Mouse (Mus musculus) ES-E14 (cell line): Measurements from ENCODE around the gene Mtfr1l.

Experiments
- CHD2 ChIP-seq: IDR thresholded peaks from 2 replicates; pipeline ENCODE4 v1.6.1; 2014; ENCODE audit warnings: mild to moderate bottlenecking, low read depth, low read length, inconsistent platforms
- HCFC1 ChIP-seq: IDR thresholded peaks from 2 replicates; pipeline ENCODE4 v1.6.1; 2012; ENCODE audit warnings: low read length, inconsistent platforms, borderline replicate concordance; ENCODE audit not compliant: insufficient read depth
- MAFK ChIP-seq: IDR thresholded peaks from 2 replicates; pipeline ENCODE4 v1.6.1; 2014; ENCODE audit warnings: mild to moderate bottlenecking, low read depth, low read length, inconsistent platforms; ENCODE audit not compliant: insufficient read depth
- ZC3H11A ChIP-seq: IDR thresholded peaks from 2 replicates; pipeline ENCODE4 v1.6.1; 2012; ENCODE audit warnings: low read depth, mild to moderate bottlenecking, inconsistent platforms, low read length, borderline replicate concordance
- ZNF384 ChIP-seq: IDR thresholded peaks from 2 replicates; pipeline ENCODE4 v1.6.1; 2012; ENCODE audit warnings: low read depth, low read length, inconsistent platforms

- TF ChIP-seq MAFK = no peak
- no peak for TF ChIP-seq HCFC1
- TF ChIP-seq ZC3H11A = no peak
- no peak for TF ChIP-seq ZNF384
- TF ChIP-seq CHD2 = no peak
Measured at GRCm38 (mm10) chr4:134514309-134514930, 20.8 kb downstream of the Mtfr1l start.
